8 mouse cellular contexts compared by ENCODE assay signal in genomic region chr11:101657886-101658750, GRCm38 (mm10). TPM values are rescaled to one million over a fixed set of nuclear protein-coding genes. Genes with fewer than 3 reads are reported as not detected.
DNase-seq lines count a peak whose midpoint lies in the region; ATAC-seq lines count a peak whose summit lies in the region.
"Not testable (repeated sequence)": the region's sequence is repeated elsewhere in the genome, so short reads cannot be mapped to it uniquely, and the experiment has no call there.

No protein-coding gene starts in this region.

- H3K4me2 ChIP-seq in hindbrain, embryonic 14.5 days (replicated peaks), result peak overlapping the region; percentile 46

- H3K4me3 ChIP-seq in hindbrain, embryonic 14.5 days (replicated peaks; ENCODE audit: low read length), result peak overlapping the region; percentile 26

- not testable (repeated sequence) for H3K9me3 ChIP-seq in hindbrain, embryonic 14.5 days (ENCODE audit: control insufficient read depth, low read length)

- ATAC-seq in hindbrain, embryonic 14.5 days (ENCODE audit: low FRiP score), result peak; percentile 92

- peak; percentile 100 for DNase-seq in R1 (ENCODE audit: low read depth, low spot score)
- peak; percentile 89 for DNase-seq in cerebellum, postnatal 25 days
- DNase-seq in frontal cortex, postnatal 25 days (ENCODE audit: low spot score in 2 of 2), result peak; percentile 69 to 77
- DNase-seq in hindbrain, embryonic 14.5 days (ENCODE audit: low spot score), result peak; percentile 90
- DNase-seq in left cerebral cortex, adult 11 months (ENCODE audit: low spot score), result peak; percentile 76
- peak; percentile 87 for DNase-seq in lung, postnatal 4 days
- DNase-seq in retina, postnatal 7 days (ENCODE audit: low read depth, low spot score), result peak; percentile 83
- DNase-seq in urinary bladder, adult 2 months (ENCODE audit: low spot score), result peak; percentile 77

- not testable (repeated sequence) for H3K36me3 ChIP-seq in hindbrain, embryonic 14.5 days (replicated peaks; ENCODE audit: control insufficient read depth, insufficient read depth)

- peak overlapping the region; percentile 76 for H3K9ac ChIP-seq in hindbrain, embryonic 14.5 days

- not testable (repeated sequence) for H3K4me1 ChIP-seq in hindbrain, embryonic 14.5 days (replicated peaks; ENCODE audit: control insufficient read depth, insufficient read depth, low read length)

- H3K27me3 ChIP-seq in hindbrain, embryonic 14.5 days (ENCODE audit: control insufficient read depth, insufficient read depth, low read length), result not testable (repeated sequence)

- peak overlapping the region; percentile 99 for H3K27ac ChIP-seq in hindbrain, embryonic 14.5 days

- under 1% methylated on average over 38 of the region's 40 CpGs for WGBS in hindbrain, embryonic 14.5 days

RNA-seq across cellular contexts. Expression of gene Arl4d, which starts 7.2 kb away (rescaled TPM):
- polyA plus RNA-seq in hindbrain, embryonic 14.5 days (2014; fragmentation: Nextera tagmentation; extraction: Ambion mirVana), result 5.6 and 5.9 TPM in 2 replicates
- 41.9 and 52.2 TPM in 2 replicates for polyA plus RNA-seq in urinary bladder, adult 2 months (2012; rRNA removed)

RNA-seq across cellular contexts. Expression of gene Rdm1, which starts 31.1 kb away (rescaled TPM):
- 13.7 and 16.6 TPM in 2 replicates for polyA plus RNA-seq in hindbrain, embryonic 14.5 days (2014; fragmentation: Nextera tagmentation; extraction: Ambion mirVana)
- 34.4 and 37.5 TPM in 2 replicates for polyA plus RNA-seq in urinary bladder, adult 2 months (2012; rRNA removed)

RNA-seq across cellular contexts. Expression of gene Gm11634, which starts 59.1 kb away (rescaled TPM):
- not detected in 2 replicates for polyA plus RNA-seq in hindbrain, embryonic 14.5 days (2014; fragmentation: Nextera tagmentation; extraction: Ambion mirVana)
- polyA plus RNA-seq in urinary bladder, adult 2 months (2012; rRNA removed), result not detected in 2 replicates

Comparison
In these comparisons a context has a peak if more than half of its experiments do, and no peak if none do; other contexts are left out.
1. Peak in every context shown above with its lines: DNase-seq, ATAC-seq, H3K4me3 ChIP-seq and H3K27ac ChIP-seq.